Mouse (Mus musculus): ENCODE results near the gene H2-Q2. TPM values are rescaled to one million over a fixed set of nuclear protein-coding genes. Genes with fewer than 3 reads are reported as not detected.
"Not testable (repeated sequence)": the region's sequence is repeated elsewhere in the genome, so short reads cannot be mapped to it uniquely, and the experiment has no call there.

H2-Q2 gene
- total RNA-seq, 2 experiments from 2014 or later: 0.46 to 0.50 TPM

GRCm38 (mm10) chr17:35359470-35359862 lies 17.4 kb downstream of the H2-Q2 start:
- DNase-seq (ENCODE audit: low spot score in 2 of 2): no peak

GRCm38 (mm10) chr17:35379369-35379728 lies 37.3 kb downstream of the H2-Q2 start, which contains the start of gene H2-Q4:
Gene H2-Q4, plus strand, starts transcription at chr17:35379617.
- DNase-seq (ENCODE audit: low spot score in 2 of 2): peak; percentile 42 to 77

- DNase-seq (ENCODE audit: low spot score in 2 of 2): no peak
Measured at GRCm38 (mm10) chr17:35379729-35380451, 37.8 kb downstream of the H2-Q2 start.

DNA sequence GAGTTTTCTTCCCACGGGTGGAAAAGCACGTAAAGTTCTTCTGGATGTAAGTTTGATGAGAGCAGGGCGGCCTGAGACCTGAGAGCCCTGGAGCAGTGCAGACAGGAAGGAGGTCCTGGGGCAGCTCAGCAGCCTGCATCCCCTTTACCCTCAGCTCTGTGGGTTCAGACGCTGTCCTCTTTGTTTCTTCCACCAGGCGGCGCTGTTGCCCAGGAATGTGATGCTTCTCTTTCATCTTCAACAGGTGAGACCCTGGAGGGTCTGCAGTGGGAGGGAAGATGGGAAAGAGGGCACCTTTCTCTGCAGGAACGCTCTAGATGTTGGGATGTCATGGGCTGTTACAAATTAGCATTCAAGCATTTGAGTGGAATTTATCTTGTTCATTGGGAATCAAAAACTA lies 47.8 kb downstream of the H2-Q2 start:
- DNase-seq (ENCODE audit: low spot score in 2 of 2): not testable (repeated sequence)

DNA sequence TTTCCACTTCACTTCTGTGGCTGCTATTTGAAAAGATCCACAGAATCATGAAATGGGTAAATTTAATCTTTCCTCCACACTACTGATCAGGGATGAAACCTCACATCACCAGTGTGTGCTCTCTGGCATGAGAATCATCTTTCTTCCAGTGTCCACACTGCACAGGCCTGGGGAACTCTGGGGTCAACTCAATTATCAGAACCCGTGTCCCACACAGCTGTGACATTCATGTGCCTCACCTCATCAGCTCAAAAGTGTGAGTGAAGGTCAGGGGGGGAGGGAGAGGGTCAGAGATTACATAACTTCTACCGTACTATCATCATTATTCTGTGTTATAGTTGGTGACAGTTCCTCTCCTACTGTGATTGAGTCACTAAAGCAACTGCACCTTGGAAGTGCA lies 50.6 kb downstream of the H2-Q2 start:
- DNase-seq (ENCODE audit: low spot score in 2 of 2): not testable (repeated sequence)

- not testable (repeated sequence) for DNase-seq (ENCODE audit: low spot score in 2 of 2)
Measured at GRCm38 (mm10) chr17:35393864-35394800, 52.1 kb downstream of the H2-Q2 start.

Other genes with a start within 250 kb of the H2-Q2 start
- gene Ly6g5c, start 234.0 kb upstream of the H2-Q2 start, total RNA-seq (2021): not detected
- under 1 TPM; 0.30 to 0.56 TPM for gene Ly6g5b, start 226.8 kb upstream of the H2-Q2 start, total RNA-seq (2021)
- 10 to 100 TPM; 15.2 to 17.1 TPM for gene Gpank1, start 220.8 kb upstream of the H2-Q2 start, total RNA-seq (2021)
- 100 to 1,000 TPM; 179 to 185 TPM for gene Csnk2b, start 220.2 kb upstream of the H2-Q2 start, total RNA-seq (2021)
- 10 to 100 TPM; 22.5 to 28.9 TPM for gene D17H6S53E, start 215.9 kb upstream of the H2-Q2 start, total RNA-seq (2021)
- gene Apom, start 210.2 kb upstream of the H2-Q2 start, total RNA-seq (2021): not detected
- gene Bag6, start 207.1 kb upstream of the H2-Q2 start, total RNA-seq (2021): 100 to 1,000 TPM; 323 to 339 TPM
- 100 to 1,000 TPM; 317 to 343 TPM for gene Prrc2a, start 177.3 kb upstream of the H2-Q2 start, total RNA-seq (2021)
- 10 to 100 TPM in 1 of 2 experiments, 1 to 10 TPM in 1; 9.4 to 13.0 TPM for gene Aif1, start 166.2 kb upstream of the H2-Q2 start, total RNA-seq (2021)
- gene Lst1, start 153.8 kb upstream of the H2-Q2 start, total RNA-seq (2021): 1 to 10 TPM; 5.5 to 6.7 TPM
- gene Ltb, start 147.8 kb upstream of the H2-Q2 start, total RNA-seq (2021): under 1 TPM; 0.41 to 0.64 TPM
- not detected for gene Tnf, start 140.2 kb upstream of the H2-Q2 start, total RNA-seq (2021)
- gene Lta, start 136.9 kb upstream of the H2-Q2 start, total RNA-seq (2021): under 1 TPM; 0.22 to 0.41 TPM
- not detected for gene Gm16181, start 121.4 kb upstream of the H2-Q2 start, total RNA-seq (2021)
- gene Atp6v1g2, start 108.6 kb upstream of the H2-Q2 start, total RNA-seq (2021): 100 to 1,000 TPM; 637 to 681 TPM
- 10 to 100 TPM; 13.6 to 15.8 TPM for gene Nfkbil1, start 106.5 kb upstream of the H2-Q2 start, total RNA-seq (2021)
- 100 to 1,000 TPM; 210 to 215 TPM for gene Ddx39b, start 100.5 kb upstream of the H2-Q2 start, total RNA-seq (2021)
- 10 to 100 TPM; 22.1 to 26.7 TPM for gene H2-D1, start 79.5 kb upstream of the H2-Q2 start, total RNA-seq (2021)
- under 1 TPM; 0.15 to 0.25 TPM for gene H2-Q1, start 21.8 kb upstream of the H2-Q2 start, total RNA-seq (2021)
- gene H2-Q4, start 37.4 kb downstream of the H2-Q2 start, total RNA-seq (2021): 1 to 10 TPM; 1.5 to 2.4 TPM
- gene H2-Q6, start 82.6 kb downstream of the H2-Q2 start, total RNA-seq (2021): under 1 TPM; 0.20 to 0.52 TPM
- gene H2-Q7, start 96.9 kb downstream of the H2-Q2 start, total RNA-seq (2021): under 1 TPM; 0.54 to 0.63 TPM
- gene H2-Q10, start 127.8 kb downstream of the H2-Q2 start, total RNA-seq (2021): under 1 TPM; 0.10 to 0.15 TPM
- under 1 TPM; 0.22 to 0.23 TPM for gene Pou5f1, start 163.8 kb downstream of the H2-Q2 start, total RNA-seq (2021)
- 1 to 10 TPM; 4.5 to 5.7 TPM for gene Tcf19, start 174.6 kb downstream of the H2-Q2 start, total RNA-seq (2021)
- 10 to 100 TPM in 1 of 2 experiments, 1 to 10 TPM in 1; 9.5 to 12.0 TPM for gene Cchcr1, start 174.9 kb downstream of the H2-Q2 start, total RNA-seq (2021)
- under 1 TPM; 0.41 to 0.79 TPM for gene Psors1c2, start 191.0 kb downstream of the H2-Q2 start, total RNA-seq (2021)
- under 1 TPM; 0.20 to 0.22 TPM for gene Cdsn, start 209.9 kb downstream of the H2-Q2 start, total RNA-seq (2021)
- gene 2300002M23Rik, start 225.2 kb downstream of the H2-Q2 start, total RNA-seq (2021): not detected